Mouse (Mus musculus) heart, adult 18-20 months (tissue): ENCODE results near the gene Cdk1. TPM values are rescaled to one million over a fixed set of nuclear protein-coding genes. Genes with fewer than 3 reads are reported as not detected.
A peak's percentile ranks its signal among the peaks of the same experiment; 100 is the strongest.

ENCODE experiments used
- DNase-seq, 2 experiments: peaks; one replicate each; pipeline ENCODE4 v3.0.0; 2021 to 2022; ENCODE audit warnings: mixed read lengths in 1 of 2
- total RNA-seq, 2 experiments: library from RNA; stranded (reverse); gene quantifications; 2 replicates each; pipeline ENCODE4 v1.2.3; 2021

Gene Cdk1
- total RNA-seq, 2 experiments from 2014 or later = 1.4 to 1.6 TPM

- no peak for DNase-seq
Observed at GRCm38 (mm10) chr10:69342328-69342727, 10.4 kb downstream of the Cdk1 start.

GRCm38 (mm10) chr10:69341570-69342227, 11.0 kb downstream of the Cdk1 start:
- DNase-seq = no peak

GRCm38 (mm10) chr10:69340001-69340400, 12.7 kb downstream of the Cdk1 start:
- DNase-seq = no peak

GRCm38 (mm10) chr10:69336219-69336618, 16.5 kb downstream of the Cdk1 start:
- DNase-seq = no peak

GRCm38 (mm10) chr10:69335611-69336010, 17.1 kb downstream of the Cdk1 start:
- no peak for DNase-seq

- DNase-seq = no peak
Observed at GRCm38 (mm10) chr10:69335195-69335536, 17.6 kb downstream of the Cdk1 start.

- DNase-seq = no peak
Observed at GRCm38 (mm10) chr10:69334271-69335194, 18.2 kb downstream of the Cdk1 start.

- DNase-seq = no peak
Observed at GRCm38 (mm10) chr10:69333212-69333611, 19.5 kb downstream of the Cdk1 start.

GRCm38 (mm10) chr10:69331231-69331630, 21.5 kb downstream of the Cdk1 start:
- no peak for DNase-seq

- DNase-seq = no peak
Observed at GRCm38 (mm10) chr10:69328656-69329046, 24.1 kb downstream of the Cdk1 start.

- no peak for DNase-seq
Observed at GRCm38 (mm10) chr10:69328029-69328655, 24.6 kb downstream of the Cdk1 start.

GRCm38 (mm10) chr10:69327362-69327761, 25.4 kb downstream of the Cdk1 start:
- DNase-seq = no peak

GRCm38 (mm10) chr10:69326433-69326832, 26.3 kb downstream of the Cdk1 start:
- peak; percentile 57 to 59 for DNase-seq

GRCm38 (mm10) chr10:69324816-69325215, 27.9 kb downstream of the Cdk1 start:
- DNase-seq = no peak

- DNase-seq = no peak
Observed at GRCm38 (mm10) chr10:69323986-69324385, 28.8 kb downstream of the Cdk1 start.

GRCm38 (mm10) chr10:69321519-69322035, 31.2 kb downstream of the Cdk1 start:
- no peak for DNase-seq

- DNase-seq = peak; percentile 80 to 87
Observed at GRCm38 (mm10) chr10:69320667-69321518, 31.8 kb downstream of the Cdk1 start.

GRCm38 (mm10) chr10:69318514-69318913, 34.2 kb downstream of the Cdk1 start:
- no peak for DNase-seq

- DNase-seq = no peak
Observed at GRCm38 (mm10) chr10:69313944-69314343, 38.8 kb downstream of the Cdk1 start.

- DNase-seq = no peak
Observed at GRCm38 (mm10) chr10:69311867-69312266, 40.9 kb downstream of the Cdk1 start.

GRCm38 (mm10) chr10:69309109-69309508, 43.6 kb downstream of the Cdk1 start:
- no peak for DNase-seq

- DNase-seq = peak; percentile 75 to 87
Observed at GRCm38 (mm10) chr10:69307067-69307466, 45.7 kb downstream of the Cdk1 start.
